Mouse (Mus musculus) G1E (cell line): ENCODE results near the gene Agpat3. TPM values are rescaled to one million over a fixed set of nuclear protein-coding genes. Genes with fewer than 3 reads are reported as not detected.

Source experiments
- ATAC-seq: 2 replicates; pipeline ENCODE4 v1.8.0; 2016; ENCODE audit warnings: mild to moderate bottlenecking; ENCODE audit not compliant: insufficient number of reproducible peaks, poor library complexity, low FRiP score, severe bottlenecking; ENCODE audit errors: extremely low read depth
- DNase-seq: peaks from one replicate; pipeline ENCODE4 v3.0.0; 2012; ENCODE audit warnings: low spot score
- H3K27me3 ChIP-seq: 2 replicates; pipeline ENCODE4 v1.6.1; 2012; ENCODE audit warnings: mild to moderate bottlenecking, low read length, inconsistent platforms; ENCODE audit not compliant: insufficient read depth
- H3K36me3 ChIP-seq: replicated peaks from 2 replicates; pipeline ENCODE3; 2012; ENCODE audit warnings: mild to moderate bottlenecking, inconsistent platforms
- H3K4me1 ChIP-seq: 2 replicates; pipeline ENCODE4 v1.6.1; 2012; ENCODE audit warnings: low read depth, low read length, inconsistent platforms, mixed read lengths; ENCODE audit not compliant: insufficient read depth
- H3K4me3 ChIP-seq: 2 replicates; pipeline ENCODE4 v1.5.1; 2012; ENCODE audit warnings: low read depth, mild to moderate bottlenecking, inconsistent platforms, low read length, moderate library complexity, mixed read lengths
- H3K9me3 ChIP-seq: replicated peaks from 2 replicates; pipeline ENCODE4 v1.6.1; 2012; ENCODE audit warnings: inconsistent platforms
- CTCF ChIP-seq: IDR thresholded peaks from 2 replicates; pipeline ENCODE4 v1.5.1; 2012; ENCODE audit warnings: low read depth, low read length, inconsistent platforms, mixed read lengths
- GATA1 ChIP-seq: IDR thresholded peaks from 2 replicates; pipeline ENCODE4 v1.6.1; 2012; ENCODE audit warnings: borderline replicate concordance, low read length, inconsistent platforms, mixed read lengths
- GATA2 ChIP-seq: IDR thresholded peaks from 2 replicates; pipeline ENCODE4 v1.6.1; 2012; ENCODE audit warnings: low read depth, low read length, inconsistent platforms, borderline replicate concordance
- POLR2AphosphoS5 ChIP-seq: IDR thresholded peaks from 2 replicates; pipeline ENCODE4 v1.6.1; 2012; ENCODE audit warnings: low read depth, low read length, inconsistent platforms; ENCODE audit not compliant: insufficient replicate concordance
- TAL1 ChIP-seq: conservative IDR thresholded peaks from 2 replicates; pipeline ENCODE4 v1.6.1; 2012; ENCODE audit warnings: low read depth, low read length, inconsistent platforms, mixed read lengths
- polyA plus RNA-seq: library from polyadenylated mRNA; stranded (reverse); fragments of >175 nt; gene quantifications from 2 replicates; pipeline ENCODE4 v1.2.3, GENCODE M21; 2012
- total RNA-seq, 2 experiments: library from RNA; stranded (forward) in 1 of 2; stranded (reverse) in 1 of 2; fragments of 200-1000 nt in 1 of 2; fragments of >200 nt in 1 of 2; fragmentation: Nextera tagmentation in 1 of 2; gene quantifications; 2 replicates each; pipeline ENCODE4 v1.2.3; 2014 to 2017

Gene Agpat3
- total RNA-seq (2014; fragmentation: Nextera tagmentation) (1.2 and 2.3 TPM in 2 replicates), total RNA-seq (2017) (1.9 and 2.3 TPM in 2 replicates), polyA plus RNA-seq (2.9 and 3.0 TPM in 2 replicates)

DNA sequence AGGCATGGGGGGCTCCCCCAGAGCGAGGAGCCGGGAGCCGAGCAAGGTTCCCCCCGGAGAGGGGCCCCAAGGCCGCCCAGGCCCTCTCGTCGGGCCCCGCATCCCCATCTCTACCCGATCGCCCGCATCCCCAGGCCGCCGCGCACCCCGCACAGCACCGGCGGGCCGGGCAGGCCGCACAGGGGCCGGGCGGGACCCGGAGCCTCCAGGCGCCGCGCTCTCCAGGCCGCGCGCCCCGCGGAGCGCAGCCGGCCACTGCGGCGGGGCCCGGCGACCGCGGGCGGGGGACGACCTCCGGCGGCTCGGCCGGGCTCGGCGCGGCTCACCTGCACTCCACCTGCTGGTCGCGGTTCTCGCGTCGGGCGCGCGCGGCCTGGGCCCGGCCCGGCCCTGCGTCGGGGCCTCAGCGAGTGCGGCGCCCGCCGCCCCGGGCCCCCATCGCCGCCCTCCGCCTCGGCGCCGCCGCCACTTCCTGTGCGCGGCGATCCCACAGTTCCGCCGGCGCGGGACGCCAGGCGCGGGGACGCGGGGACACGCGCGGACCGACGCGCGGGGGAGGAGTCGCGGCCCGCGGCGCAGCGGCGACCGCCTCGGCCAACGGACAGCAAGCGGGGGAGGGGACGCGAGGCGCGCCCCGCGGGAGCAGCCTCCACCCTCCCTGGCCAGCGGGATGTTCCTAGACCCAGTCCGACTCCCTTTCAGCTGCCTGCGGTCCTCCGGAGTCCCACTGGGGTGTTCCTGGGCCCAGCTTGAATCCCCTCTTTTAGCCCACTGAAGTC, at the start of gene Agpat3:
Gene Agpat3, minus strand, starts transcription at position 603 of the 779 bp plus-strand sequence.
- ATAC-seq: no peak
- DNase-seq: peak; percentile 11
- H3K9me3 ChIP-seq: peaks cover 5% of the 10 kb centered on the region
- H3K27me3 ChIP-seq: peaks cover 66% of the 10 kb centered on the region
- H3K36me3 ChIP-seq: no peaks in the 10 kb centered on the region
- peak within 1 kb of the TSS; percentile 70 for H3K4me3 ChIP-seq
- TF ChIP-seq GATA1: no peak
- TF ChIP-seq TAL1: no peak
- TF ChIP-seq CTCF: no peak
- no peak for TF ChIP-seq GATA2
- no peak for TF ChIP-seq POLR2AphosphoS5
- peaks cover 5% of the 10 kb centered on the region; the same call in 1 of the 2 replicates for H3K4me1 ChIP-seq

DNA sequence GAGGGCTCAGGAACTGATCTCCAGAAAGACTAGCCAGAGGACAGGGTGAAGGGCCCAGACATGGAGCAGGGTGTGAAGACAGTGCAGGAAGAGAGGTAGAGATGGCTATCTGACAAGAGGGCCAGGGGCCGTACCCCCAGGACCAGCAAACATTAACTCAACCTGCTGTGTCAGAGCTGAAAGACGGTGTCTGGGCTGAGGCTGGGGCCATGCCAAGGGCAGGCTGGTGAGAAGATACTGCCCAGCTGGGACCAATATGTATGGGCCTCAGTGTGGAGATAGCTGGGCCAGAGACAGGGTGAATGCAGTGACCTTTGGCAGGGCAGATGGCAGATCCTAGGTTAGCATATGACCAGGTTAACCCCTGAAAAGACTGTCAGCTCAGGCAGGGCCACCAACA, 48.8 kb upstream of the Agpat3 start:
- Histone ChIP-seq H3K36me3 (peaks cover 77% of the 10 kb centered on the region), H3K9me3 (no peaks in the 10 kb centered on the region), H3K27me3 (no peaks in the 10 kb centered on the region), H3K4me3 (peak overlapping the region; percentile 57; the same call in 1 of the 2 replicates), H3K4me1 (peaks cover 93% of the 10 kb centered on the region)
- DNase-seq (no peak), ATAC-seq (no peak)
- no peak for TF ChIP-seq CTCF
- TF ChIP-seq GATA1: no peak
- no peak for TF ChIP-seq POLR2AphosphoS5
- TF ChIP-seq TAL1: no peak
- no peak for TF ChIP-seq GATA2

DNA sequence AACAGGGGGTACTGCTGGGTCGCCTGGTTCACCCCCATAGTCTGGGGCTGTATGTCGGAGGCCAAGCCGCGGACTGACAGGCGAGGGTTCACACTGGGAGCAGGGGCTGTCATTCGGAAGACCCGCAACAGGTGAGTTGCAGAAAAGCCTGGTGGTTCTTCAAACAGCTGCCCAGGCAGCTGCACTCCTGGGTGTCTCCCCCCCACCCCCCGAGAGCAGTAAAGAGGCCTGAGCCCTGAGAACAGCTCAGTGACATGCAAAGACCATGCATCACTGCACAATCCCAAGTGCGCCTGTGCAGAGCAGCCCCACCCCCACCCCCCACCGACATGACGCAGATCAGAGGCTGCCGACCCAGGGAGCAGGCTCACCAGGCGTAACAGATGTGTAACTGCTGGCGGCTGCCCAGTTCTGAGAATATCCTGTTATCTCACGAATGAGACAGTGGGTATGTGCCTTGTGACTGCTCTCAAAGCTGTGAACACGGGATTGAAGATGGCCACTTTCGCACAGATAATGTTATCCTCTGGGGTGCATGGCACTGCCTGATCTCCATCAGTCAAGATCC, 46.9 kb upstream of the Agpat3 start:
- TF ChIP-seq GATA2: no peak
- TF ChIP-seq TAL1: peak; percentile 74
- H3K9me3 ChIP-seq: no peaks in the 10 kb centered on the region
- H3K36me3 ChIP-seq: peaks cover 58% of the 10 kb centered on the region
- DNase-seq: peak; percentile 89
- peaks cover 82% of the 10 kb centered on the region for H3K4me1 ChIP-seq
- peak overlapping the region; percentile 65; the same call in 1 of the 2 replicates for H3K4me3 ChIP-seq
- no peaks in the 10 kb centered on the region for H3K27me3 ChIP-seq
- peak; percentile 94 for ATAC-seq

DNA sequence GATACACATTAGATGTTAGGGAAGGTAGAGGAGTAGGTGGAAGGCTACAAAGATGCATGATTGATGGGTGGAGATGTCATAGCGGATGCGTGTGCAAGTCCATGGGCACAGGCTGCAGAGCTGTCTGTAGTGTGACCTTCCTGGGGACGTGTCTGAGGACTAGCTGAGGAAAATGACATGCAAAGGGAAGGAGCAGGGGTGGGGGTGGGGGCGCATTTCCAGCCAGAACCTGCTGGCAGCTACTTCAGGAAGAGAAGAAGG, 44.3 kb upstream of the Agpat3 start:
- H3K36me3 ChIP-seq: peaks cover 32% of the 10 kb centered on the region
- no peak overlapping the region for H3K4me3 ChIP-seq
- DNase-seq (no peak), ATAC-seq (no peak)
- H3K4me1 ChIP-seq: peaks cover 69% of the 10 kb centered on the region
- TF ChIP-seq GATA1 (no peak), TAL1 (no peak), POLR2AphosphoS5 (no peak), GATA2 (no peak), CTCF (no peak)
- no peaks in the 10 kb centered on the region for H3K9me3 ChIP-seq
- H3K27me3 ChIP-seq: peaks cover 11% of the 10 kb centered on the region

DNA sequence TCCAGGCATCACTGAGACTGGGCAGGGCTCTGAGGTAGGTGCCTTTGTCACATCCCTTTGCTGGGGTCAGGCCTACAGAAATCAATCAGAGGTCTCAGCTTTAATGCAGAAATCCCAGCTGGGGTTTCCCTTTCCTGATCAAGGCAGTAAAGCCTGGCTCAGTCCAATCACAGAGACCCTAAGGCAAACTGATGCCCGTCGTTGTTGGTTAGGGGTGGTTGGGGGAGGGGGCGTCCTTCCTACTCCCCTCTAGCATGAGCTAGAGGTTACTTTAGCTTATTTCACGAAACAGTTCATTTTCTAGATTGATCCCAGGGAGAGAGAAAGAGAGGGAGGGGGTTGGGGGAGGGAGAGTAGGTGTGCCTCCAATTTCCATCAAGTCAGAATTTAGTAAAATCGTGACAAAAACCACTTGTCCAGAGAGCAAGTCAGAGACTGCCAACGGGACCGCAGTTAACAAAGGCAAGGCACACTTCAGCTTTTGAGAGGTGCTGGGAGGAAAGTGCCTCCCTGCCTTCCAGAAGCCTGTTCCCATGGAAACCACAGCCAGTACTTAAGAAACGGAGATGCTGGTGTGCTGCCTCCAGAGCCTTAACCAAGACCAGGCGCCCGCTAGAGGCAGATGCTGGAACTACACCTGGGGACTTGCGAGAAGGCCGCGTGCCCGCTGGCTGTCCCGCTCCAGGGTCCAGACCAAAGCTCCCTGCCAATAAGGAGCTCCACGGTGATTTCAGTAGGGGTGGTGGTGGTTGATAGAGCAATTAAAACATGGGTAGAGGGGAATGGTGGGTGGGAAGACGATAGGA, 43.7 kb upstream of the Agpat3 start:
- DNase-seq: peak; percentile 44
- TF ChIP-seq CTCF (peak; percentile 91), TAL1 (no peak), GATA1 (no peak), GATA2 (no peak), POLR2AphosphoS5 (no peak)
- no peak overlapping the region for H3K4me3 ChIP-seq
- no peaks in the 10 kb centered on the region for H3K9me3 ChIP-seq
- peaks cover 65% of the 10 kb centered on the region for H3K4me1 ChIP-seq
- peaks cover 27% of the 10 kb centered on the region for H3K36me3 ChIP-seq
- no peak for ATAC-seq
- peaks cover 16% of the 10 kb centered on the region for H3K27me3 ChIP-seq

DNA sequence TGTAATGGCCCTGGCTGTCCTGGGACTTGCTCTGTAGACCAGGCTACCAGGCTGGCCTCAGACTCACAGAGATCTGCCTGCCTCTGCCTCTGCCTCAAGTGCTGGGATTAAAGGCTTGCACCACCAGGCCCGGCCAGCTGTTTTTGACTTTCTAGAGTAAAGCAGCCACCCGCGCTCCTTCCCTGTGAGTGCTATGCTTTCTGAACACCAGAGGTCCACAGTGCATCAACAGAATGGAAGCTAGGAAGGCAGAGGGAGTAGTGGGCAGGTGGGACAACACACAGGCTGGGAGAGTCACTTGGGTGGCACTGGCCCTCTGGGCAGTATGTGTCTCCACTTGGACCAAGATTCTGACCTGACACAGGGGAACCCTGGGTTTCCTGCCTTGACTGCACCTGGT, 43.1 kb upstream of the Agpat3 start:
- H3K4me1 ChIP-seq: peaks cover 59% of the 10 kb centered on the region
- DNase-seq: no peak

More for the DNA sequence above, 43.1 kb upstream of the Agpat3 start:
- TF ChIP-seq CTCF (no peak), GATA1 (no peak), GATA2 (no peak), POLR2AphosphoS5 (no peak), TAL1 (no peak)
- H3K9me3 ChIP-seq: no peaks in the 10 kb centered on the region
- H3K27me3 ChIP-seq: peaks cover 23% of the 10 kb centered on the region
- H3K4me3 ChIP-seq: no peak overlapping the region
- ATAC-seq: no peak
- peaks cover 20% of the 10 kb centered on the region for H3K36me3 ChIP-seq
